19 mouse cellular contexts compared by ENCODE assay signal in the genomic region with DNA sequence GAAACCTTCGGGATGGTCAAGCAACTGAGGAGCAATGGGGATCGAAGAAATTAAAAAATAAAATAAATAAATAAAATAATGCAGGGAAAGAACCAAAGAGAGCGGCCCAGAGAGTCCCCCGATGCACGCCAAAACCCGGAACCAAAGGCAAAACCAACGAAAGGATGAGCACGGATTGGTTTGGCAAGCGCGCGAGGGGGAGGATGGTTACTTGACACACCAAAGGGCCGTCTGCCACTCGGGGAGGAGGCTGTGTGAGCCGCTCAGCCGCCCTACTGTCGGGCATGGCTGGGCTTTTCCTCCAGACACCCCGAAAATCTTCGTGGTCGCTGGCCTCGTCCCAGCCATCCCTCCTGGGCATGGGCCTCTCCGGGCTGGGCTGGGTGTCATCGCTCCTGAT.
DNase-seq lines count a peak whose midpoint lies in the region; ATAC-seq and TF ChIP-seq lines count a peak whose summit lies in the region.
"Had no signal": no experiment of that assay in that cellular context is flagged by ENCODE, and none has a peak within 500 bp of the region (broad histone marks: within the 10 kb centered on the region; RNA-seq: fewer than 3 reads in every experiment).

No protein-coding gene starts in this region.

- no peak overlapping the region for H3K4me3 ChIP-seq in kidney, postnatal 0 days (replicated peaks; ENCODE audit: low read depth, low read length)
- H3K4me3 ChIP-seq in E14TG2a.4 (replicated peaks; ENCODE audit: low read length) (peak overlapping the region; percentile 72), ES-Bruce4 (ENCODE audit: low read depth, low read length) (peak overlapping the region; percentile 37)
- H3K4me3 ChIP-seq: embryonic facial prominence, embryonic 12.5 days; forebrain, embryonic 15.5 days; heart, embryonic 13.5 days; hindbrain, embryonic 12.5 days had no signal

- no peak for TF ChIP-seq EP300 in ES-Bruce4 (IDR thresholded peaks at IDR 0.05; ENCODE audit: insufficient read depth, low read depth, low read length)

- no peak for ATAC-seq in kidney, postnatal 0 days (replicated peaks; ENCODE audit: low FRiP score, low read depth)
- no peak for ATAC-seq in megakaryocyte, adult 5-6 weeks (ENCODE audit: poor library complexity, severe bottlenecking)
- ATAC-seq: activated CD4-positive, CD25-positive, alpha-beta regulatory T cell, adult 4 months; forebrain, embryonic 15.5 days had no signal

- no peaks in the 10 kb centered on the region for H3K27me3 ChIP-seq in kidney, postnatal 0 days (ENCODE audit: insufficient read depth, low read length)
- peaks cover 40% of the 10 kb centered on the region for H3K27me3 ChIP-seq in E14TG2a.4 (ENCODE audit: insufficient read depth, low read length)
- no peaks in the 10 kb centered on the region for H3K27me3 ChIP-seq in ES-Bruce4 (ENCODE audit: control insufficient read depth, insufficient read depth, low read length, poor library complexity, severe bottlenecking)
- H3K27me3 ChIP-seq: embryonic facial prominence, embryonic 12.5 days; forebrain, embryonic 15.5 days; heart, embryonic 13.5 days; hindbrain, embryonic 12.5 days had no signal

- H3K36me3 ChIP-seq in kidney, postnatal 0 days (ENCODE audit: insufficient read depth, low read length): no peaks in the 10 kb centered on the region
- no peaks in the 10 kb centered on the region for H3K36me3 ChIP-seq in E14TG2a.4 (ENCODE audit: insufficient read depth, low read length)
- H3K36me3 ChIP-seq in ES-Bruce4 (ENCODE audit: control insufficient read depth, insufficient read depth, low read length, poor library complexity, severe bottlenecking): no peaks in the 10 kb centered on the region
- H3K36me3 ChIP-seq: embryonic facial prominence, embryonic 12.5 days; forebrain, embryonic 15.5 days; heart, embryonic 13.5 days; hindbrain, embryonic 12.5 days had no signal

- no peak for TF ChIP-seq CTCF in kidney, postnatal 0 days (IDR thresholded peaks at IDR 0.05; ENCODE audit: low read depth)
- TF ChIP-seq CTCF in E14TG2a.4 (conservative IDR thresholded peaks at IDR 0.05; ENCODE audit: low read length): no peak
- no peak for TF ChIP-seq CTCF in ES-Bruce4 (IDR thresholded peaks at IDR 0.05; ENCODE audit: low read depth, low read length)

- no peak overlapping the region for H3K9ac ChIP-seq in kidney, postnatal 0 days (ENCODE audit: low read depth, low read length)
- H3K9ac ChIP-seq in ES-Bruce4 (ENCODE audit: low read depth, poor library complexity, severe bottlenecking): no peak overlapping the region
- H3K9ac ChIP-seq: embryonic facial prominence, embryonic 12.5 days; forebrain, embryonic 15.5 days; heart, embryonic 13.5 days; hindbrain, embryonic 12.5 days had no signal

- no peak overlapping the region for H3K27ac ChIP-seq in kidney, postnatal 0 days
- no peak overlapping the region for H3K27ac ChIP-seq in ES-Bruce4 (ENCODE audit: insufficient read depth, low read length)
- H3K27ac ChIP-seq: embryonic facial prominence, embryonic 12.5 days; forebrain, embryonic 15.5 days; heart, embryonic 13.5 days; hindbrain, embryonic 12.5 days had no signal

- H3K4me1 ChIP-seq in kidney, postnatal 0 days (replicated peaks; ENCODE audit: insufficient read depth, low read length): no peaks in the 10 kb centered on the region
- H3K4me1 ChIP-seq in E14TG2a.4 (replicated peaks; ENCODE audit: low read depth, low read length) (peaks cover 31% of the 10 kb centered on the region), ES-Bruce4 (ENCODE audit: control insufficient read depth, insufficient read depth, low read length) (no peaks in the 10 kb centered on the region)
- H3K4me1 ChIP-seq: embryonic facial prominence, embryonic 12.5 days; forebrain, embryonic 15.5 days; heart, embryonic 13.5 days had no signal

- H3K9me3 ChIP-seq in kidney, postnatal 0 days (replicated peaks; ENCODE audit: low read length): no peaks in the 10 kb centered on the region
- H3K9me3 ChIP-seq in E14TG2a.4 (ENCODE audit: low read length) (no peaks in the 10 kb centered on the region), ES-Bruce4 (replicated peaks; ENCODE audit: control insufficient read depth, insufficient read depth, low read length, poor library complexity, severe bottlenecking) (no peaks in the 10 kb centered on the region)
- H3K9me3 ChIP-seq: embryonic facial prominence, embryonic 12.5 days; forebrain, embryonic 15.5 days; heart, embryonic 13.5 days; hindbrain, embryonic 12.5 days had no signal

- TF ChIP-seq POLR2A in ES-Bruce4 (IDR thresholded peaks at IDR 0.05; ENCODE audit: insufficient read depth, low read length): no peak

- peak; percentile 1 for DNase-seq in kidney, postnatal 0 days (ENCODE audit: low spot score)
- no peak for DNase-seq in kidney, postnatal 14 days
- peak; percentile 56 for DNase-seq in R1 (ENCODE audit: low read depth, low spot score)
- no peak for DNase-seq in adrenal gland, postnatal 25 days
- no peak for DNase-seq in right cerebral cortex, adult 2 months (ENCODE audit: low spot score in 2 of 2)
- DNase-seq: adrenal gland, postnatal 14 days; cerebellum, adult 18-20 months; embryo, embryonic 11 days; gastrocnemius, postnatal 36 days; heart, adult 11 months; heart, postnatal 36 days had no signal

- no peak overlapping the region for H3K4me2 ChIP-seq in kidney, postnatal 0 days (ENCODE audit: low read length)
- H3K4me2 ChIP-seq: embryonic facial prominence, embryonic 12.5 days; forebrain, embryonic 15.5 days; heart, embryonic 13.5 days; hindbrain, embryonic 12.5 days had no signal

- 63% methylated on average over 22 of the region's 22 CpGs for WGBS in kidney, postnatal 0 days

Comparison
In these comparisons a context has a peak if more than half of its experiments do, and no peak if none do; other contexts are left out.
1. DNase-seq: peak in kidney, postnatal 0 days (single experiment) and R1 (single experiment); none in kidney, postnatal 14 days (single experiment), adrenal gland, postnatal 25 days (single experiment) and right cerebral cortex, adult 2 months (0 of 2).